Mouse (Mus musculus): Measurements from ENCODE around the gene Tnrc6b.

DNA sequence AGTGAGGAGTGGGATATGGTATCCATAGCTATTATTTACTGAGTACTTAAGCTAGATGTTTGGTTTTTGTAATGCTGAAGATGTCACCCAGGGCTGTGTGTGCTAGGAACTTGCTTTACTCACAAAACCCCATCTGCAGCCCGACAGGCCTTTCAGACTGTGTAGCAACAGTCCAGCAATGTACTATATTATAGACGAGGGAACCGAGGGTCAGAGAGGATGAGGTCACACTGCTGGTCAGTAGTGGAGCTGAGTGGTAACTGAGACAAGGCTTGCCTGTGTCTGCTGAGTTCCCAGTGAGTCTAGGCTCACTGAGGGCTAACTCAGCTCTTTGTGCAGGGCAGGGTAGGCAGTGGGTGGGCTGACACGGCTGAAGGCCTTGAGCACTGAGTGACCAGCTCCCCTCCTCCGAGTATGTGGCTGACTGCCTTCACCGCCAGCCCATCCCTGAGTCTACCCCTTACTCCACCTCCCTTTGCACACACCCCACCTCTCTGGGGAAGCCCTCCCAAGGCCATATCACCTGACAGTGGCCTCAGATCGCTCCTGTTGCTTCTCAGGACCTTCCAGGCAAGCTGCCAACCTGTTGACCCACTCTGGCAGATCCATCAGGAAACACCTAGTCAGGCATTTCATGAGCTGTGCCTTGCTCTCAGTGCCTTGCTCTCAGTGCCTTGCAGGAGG is 30.6 kb upstream of the Tnrc6b start:
- no peak for TF ChIP-seq POLR2A (IDR thresholded peaks at IDR 0.05; ENCODE audit: insufficient read length, low read depth)
- no peak for TF ChIP-seq SRF (IDR thresholded peaks at IDR 0.05; ENCODE audit: control insufficient read depth, insufficient read length, low read depth)
- no peak for TF ChIP-seq MAX (IDR thresholded peaks at IDR 0.05; ENCODE audit: low read depth)
- no peak for TF ChIP-seq E2F4 (IDR thresholded peaks at IDR 0.05; ENCODE audit: insufficient read depth)
- no peak for TF ChIP-seq POLR2AphosphoS2 (IDR thresholded peaks at IDR 0.05; ENCODE audit: insufficient read length, low read depth)
- TF ChIP-seq USF1 (IDR thresholded peaks at IDR 0.05; ENCODE audit: low read depth): no peak
- TF ChIP-seq CEBPB (IDR thresholded peaks at IDR 0.05; ENCODE audit: insufficient read depth, poor library complexity, severe bottlenecking): no peak
- TF ChIP-seq TCF3 (IDR thresholded peaks at IDR 0.05; ENCODE audit: insufficient read length, low read depth): no peak
